Mouse (Mus musculus) liver, embryonic 12.5 days (tissue): Measurements from ENCODE around the gene Lrp6. TPM values are rescaled to one million over a fixed set of nuclear protein-coding genes. Genes with fewer than 3 reads are reported as not detected.

Experiments used
- ATAC-seq: fragments of 200-750 bp; cut with Nextera tagmentation; 2 replicates; pipeline ENCODE4 v1.8.0; 2017; ENCODE audit warnings: moderate number of reproducible peaks, mild to moderate bottlenecking, moderate library complexity
- H3K27ac ChIP-seq: fragments of 300-500 bp; sonication (generic); 2 replicates; pipeline ENCODE4 v1.5.1; 2016; ENCODE audit warnings: mild to moderate bottlenecking
- H3K27me3 ChIP-seq: fragments of 300-500 bp; sonication (generic); replicated peaks from 2 replicates; pipeline ENCODE4 v1.6.1; 2016; ENCODE audit warnings: mild to moderate bottlenecking, moderate library complexity
- H3K36me3 ChIP-seq: fragments of 300-500 bp; sonication (generic); 2 replicates; pipeline ENCODE4 v1.6.1; 2016; ENCODE audit warnings: mild to moderate bottlenecking, moderate library complexity
- H3K4me1 ChIP-seq: fragments of 300-500 bp; sonication (generic); 2 replicates; pipeline ENCODE4 v1.6.1; 2016
- H3K4me2 ChIP-seq: fragments of 300-500 bp; sonication (generic); 2 replicates; pipeline ENCODE4 v1.6.1; 2016; ENCODE audit warnings: mild to moderate bottlenecking, moderate library complexity
- H3K4me3 ChIP-seq: fragments of 300-500 bp; sonication (generic); 2 replicates; pipeline ENCODE4 v1.5.1; 2016; ENCODE audit warnings: mild to moderate bottlenecking, moderate library complexity
- H3K9ac ChIP-seq: fragments of 300-500 bp; sonication (generic); 2 replicates; pipeline ENCODE4 v1.6.1; 2016; ENCODE audit warnings: mild to moderate bottlenecking, moderate library complexity
- H3K9me3 ChIP-seq: fragments of 300-500 bp; sonication (generic); replicated peaks from 2 replicates; pipeline ENCODE4 v1.6.1; 2016; ENCODE audit warnings: mild to moderate bottlenecking, moderate library complexity
- WGBS: fragments of 180-500 bp; shearing (Covaris S2); methylation state at CpG from one replicate; pipeline ENCODE4 v1.1.7; 2016; ENCODE audit not compliant: insufficient replicate concordance; 5-methylcytosine and 5-hydroxymethylcytosine counted together
- polyA plus RNA-seq: library from polyadenylated mRNA; unstranded; fragments of >200 nt; fragmentation: Nextera tagmentation; extraction: Ambion mirVana; gene quantifications from 2 replicates; pipeline ENCODE4 v1.2.1, GENCODE M21; 2016

Lrp6 gene
- polyA plus RNA-seq, 1 experiment from 2014 or later = 13.1 TPM

GRCm38 (mm10) chr6:134473143-134473561, 93.6 kb downstream of the Lrp6 start:
- H3K9me3 ChIP-seq = no peaks in the 10 kb centered on the region
- H3K27ac ChIP-seq = no peak overlapping the region
- no peak overlapping the region for H3K4me3 ChIP-seq
- H3K4me2 ChIP-seq = no peak overlapping the region
- ATAC-seq = no peak
- no peak overlapping the region for H3K9ac ChIP-seq
- 83% methylated on average over 7 of the region's 7 CpGs for WGBS
- peaks cover 48% of the 10 kb centered on the region for H3K36me3 ChIP-seq
- H3K4me1 ChIP-seq = peaks cover 9% of the 10 kb centered on the region
- no peaks in the 10 kb centered on the region for H3K27me3 ChIP-seq

GRCm38 (mm10) chr6:134470857-134471256, 95.9 kb downstream of the Lrp6 start:
- no peak overlapping the region for H3K4me3 ChIP-seq
- no peaks in the 10 kb centered on the region for H3K27me3 ChIP-seq
- ATAC-seq = peak; percentile 75
- H3K9ac ChIP-seq = no peak overlapping the region
- H3K27ac ChIP-seq = no peak overlapping the region
- H3K4me2 ChIP-seq = no peak overlapping the region
- H3K36me3 ChIP-seq = peaks cover 51% of the 10 kb centered on the region
- 56% methylated on average over 14 of the region's 14 CpGs for WGBS
- H3K9me3 ChIP-seq = no peaks in the 10 kb centered on the region
- peaks cover 9% of the 10 kb centered on the region for H3K4me1 ChIP-seq

GRCm38 (mm10) chr6:134469297-134469696, 97.5 kb downstream of the Lrp6 start:
- H3K9me3 ChIP-seq = no peaks in the 10 kb centered on the region
- 81% methylated on average over 2 of the region's 2 CpGs for WGBS
- no peak overlapping the region for H3K27ac ChIP-seq
- H3K36me3 ChIP-seq = peaks cover 58% of the 10 kb centered on the region
- H3K4me2 ChIP-seq = no peak overlapping the region
- no peak for ATAC-seq
- H3K4me3 ChIP-seq = no peak overlapping the region
- H3K27me3 ChIP-seq = no peaks in the 10 kb centered on the region
- peaks cover 9% of the 10 kb centered on the region for H3K4me1 ChIP-seq
- H3K9ac ChIP-seq = no peak overlapping the region

- no peak for ATAC-seq
- Histone ChIP-seq H3K4me1 (peaks cover 9% of the 10 kb centered on the region), H3K27me3 (no peaks in the 10 kb centered on the region), H3K9me3 (no peaks in the 10 kb centered on the region), H3K9ac (no peak overlapping the region), H3K36me3 (peaks cover 76% of the 10 kb centered on the region), H3K27ac (no peak overlapping the region), H3K4me2 (no peak overlapping the region), H3K4me3 (no peak overlapping the region)
- WGBS = 89% methylated on average over 10 of the region's 10 CpGs
Observed at GRCm38 (mm10) chr6:134466671-134467229, 100.0 kb downstream of the Lrp6 start.

GRCm38 (mm10) chr6:134461175-134461574, 105.6 kb downstream of the Lrp6 start:
- 83% methylated on average over 6 of the region's 6 CpGs for WGBS
- no peaks in the 10 kb centered on the region for H3K27me3 ChIP-seq
- H3K27ac ChIP-seq = no peak overlapping the region
- ATAC-seq = no peak
- peaks cover 89% of the 10 kb centered on the region for H3K36me3 ChIP-seq
- no peaks in the 10 kb centered on the region for H3K9me3 ChIP-seq
- no peak overlapping the region for H3K9ac ChIP-seq
- H3K4me3 ChIP-seq = no peak overlapping the region
- H3K4me2 ChIP-seq = no peak overlapping the region
- no peaks in the 10 kb centered on the region for H3K4me1 ChIP-seq

GRCm38 (mm10) chr6:134458376-134458775, 108.4 kb downstream of the Lrp6 start:
- Histone ChIP-seq H3K9me3 (no peaks in the 10 kb centered on the region), H3K27me3 (no peaks in the 10 kb centered on the region), H3K27ac (no peak overlapping the region), H3K36me3 (peaks cover 89% of the 10 kb centered on the region), H3K4me1 (peaks cover 18% of the 10 kb centered on the region), H3K4me2 (no peak overlapping the region), H3K9ac (no peak overlapping the region), H3K4me3 (no peak overlapping the region)
- 74% methylated on average over 1 of the region's 1 CpGs for WGBS
- ATAC-seq = no peak

- H3K9ac ChIP-seq = no peak overlapping the region
- no peaks in the 10 kb centered on the region for H3K9me3 ChIP-seq
- peaks cover 93% of the 10 kb centered on the region for H3K36me3 ChIP-seq
- 86% methylated on average over 1 of the region's 1 CpGs for WGBS
- no peak overlapping the region for H3K4me2 ChIP-seq
- peak; percentile 87 for ATAC-seq
- H3K4me3 ChIP-seq = no peak overlapping the region
- H3K27ac ChIP-seq = peak overlapping the region; percentile 63
- H3K4me1 ChIP-seq = peaks cover 25% of the 10 kb centered on the region
- no peaks in the 10 kb centered on the region for H3K27me3 ChIP-seq
Observed at GRCm38 (mm10) chr6:134454093-134454492, 112.7 kb downstream of the Lrp6 start.

GRCm38 (mm10) chr6:134450661-134451119, 116.1 kb downstream of the Lrp6 start:
- Histone ChIP-seq H3K9ac (no peak overlapping the region), H3K27me3 (no peaks in the 10 kb centered on the region), H3K4me2 (no peak overlapping the region), H3K4me1 (peaks cover 25% of the 10 kb centered on the region), H3K36me3 (peaks cover 73% of the 10 kb centered on the region), H3K4me3 (no peak overlapping the region), H3K9me3 (no peaks in the 10 kb centered on the region), H3K27ac (no peak overlapping the region)
- ATAC-seq = peak; percentile 39; the same call in 1 of the 2 replicates
- WGBS = 63% methylated on average over 14 of the region's 14 CpGs

GRCm38 (mm10) chr6:134449958-134450357, 116.8 kb downstream of the Lrp6 start:
- H3K4me2 ChIP-seq = no peak overlapping the region
- ATAC-seq = no peak
- no peaks in the 10 kb centered on the region for H3K9me3 ChIP-seq
- no peak overlapping the region for H3K4me3 ChIP-seq
- WGBS = 83% methylated on average over 11 of the region's 11 CpGs
- H3K36me3 ChIP-seq = peaks cover 71% of the 10 kb centered on the region
- H3K27ac ChIP-seq = no peak overlapping the region
- H3K9ac ChIP-seq = no peak overlapping the region
- no peaks in the 10 kb centered on the region for H3K27me3 ChIP-seq
- H3K4me1 ChIP-seq = peaks cover 19% of the 10 kb centered on the region

- H3K27me3 ChIP-seq = no peaks in the 10 kb centered on the region
- no peak overlapping the region for H3K4me2 ChIP-seq
- WGBS = 88% methylated on average over 12 of the region's 12 CpGs
- H3K36me3 ChIP-seq = peaks cover 60% of the 10 kb centered on the region
- H3K27ac ChIP-seq = no peak overlapping the region
- no peak overlapping the region for H3K4me3 ChIP-seq
- peaks cover 13% of the 10 kb centered on the region for H3K4me1 ChIP-seq
- no peak for ATAC-seq
- no peaks in the 10 kb centered on the region for H3K9me3 ChIP-seq
- no peak overlapping the region for H3K9ac ChIP-seq
Observed at GRCm38 (mm10) chr6:134448451-134448850, 118.3 kb downstream of the Lrp6 start.

- Histone ChIP-seq H3K4me1 (peaks cover 6% of the 10 kb centered on the region), H3K27me3 (no peaks in the 10 kb centered on the region; the same call in 1 of the 2 replicates), H3K36me3 (peaks cover 21% of the 10 kb centered on the region), H3K4me3 (no peak overlapping the region), H3K27ac (no peak overlapping the region), H3K9ac (no peak overlapping the region), H3K4me2 (no peak overlapping the region), H3K9me3 (no peaks in the 10 kb centered on the region)
- no peak for ATAC-seq
- WGBS = 77% methylated on average over 5 of the region's 5 CpGs
Observed at GRCm38 (mm10) chr6:134443925-134444324, 122.8 kb downstream of the Lrp6 start.

GRCm38 (mm10) chr6:134443198-134443904, 123.4 kb downstream of the Lrp6 start:
- Histone ChIP-seq H3K4me3 (no peak overlapping the region), H3K9ac (no peak overlapping the region), H3K27ac (0 out of 2 replicates have a peak overlapping the region, but pooled peaks have one; percentile 40), H3K4me1 (peaks cover 6% of the 10 kb centered on the region), H3K36me3 (peaks cover 16% of the 10 kb centered on the region), H3K27me3 (no peaks in the 10 kb centered on the region; the same call in 1 of the 2 replicates), H3K9me3 (no peaks in the 10 kb centered on the region), H3K4me2 (no peak overlapping the region)
- ATAC-seq = 0 out of 2 replicates have a peak, but pooled peaks have one; percentile 18
- WGBS = 55% methylated on average over 9 of the region's 9 CpGs
